25 mouse cellular contexts compared by ENCODE assay signal in genomic region chr3:144394454-144394943, GRCm38 (mm10).
DNase-seq lines count a peak whose midpoint lies in the region; ATAC-seq and TF ChIP-seq lines count a peak whose summit lies in the region.
"Had no signal": no experiment of that assay in that cellular context is flagged by ENCODE, and none has a peak within 500 bp of the region (broad histone marks: within the 10 kb centered on the region; RNA-seq: fewer than 3 reads in every experiment).

No protein-coding gene starts in this region.

- H3K4me1 ChIP-seq in forebrain, embryonic 14.5 days (ENCODE audit: control insufficient read depth, insufficient read depth, low read length), result peaks cover 5% of the 10 kb centered on the region; the same call in 1 of the 2 replicates
- no peaks in the 10 kb centered on the region for H3K4me1 ChIP-seq in forebrain, embryonic 11.5 days (replicated peaks; ENCODE audit: control insufficient read depth, insufficient read depth, low read length)
- H3K4me1 ChIP-seq in G1E (ENCODE audit: insufficient read depth, low read depth, low read length), result peaks cover 15% of the 10 kb centered on the region

- H3K9me3 ChIP-seq in forebrain, embryonic 14.5 days (replicated peaks; ENCODE audit: control insufficient read depth, low read length), result no peaks in the 10 kb centered on the region; the same call in 1 of the 2 replicates
- no peaks in the 10 kb centered on the region for H3K9me3 ChIP-seq in forebrain, embryonic 11.5 days (ENCODE audit: control insufficient read depth, low read length)
- H3K9me3 ChIP-seq in G1E (replicated peaks), result no peaks in the 10 kb centered on the region
- H3K9me3 ChIP-seq: hindbrain, embryonic 10.5 days; kidney, embryonic 15.5 days; limb, embryonic 10.5 days; neural tube, embryonic 13.5 days had no signal

- TF ChIP-seq CTCF in G1E (IDR thresholded peaks at IDR 0.05; ENCODE audit: low read depth, low read length), result no peak

- no peak overlapping the region for H3K4me3 ChIP-seq in forebrain, embryonic 14.5 days (ENCODE audit: low read depth, low read length)
- H3K4me3 ChIP-seq in forebrain, embryonic 11.5 days (ENCODE audit: low read depth, low read length), result no peak overlapping the region
- no peak overlapping the region for H3K4me3 ChIP-seq in G1E (ENCODE audit: low read depth, low read length)
- H3K4me3 ChIP-seq: heart, embryonic 12.5 days; hindbrain, embryonic 10.5 days; kidney, embryonic 15.5 days; limb, embryonic 10.5 days; megakaryocyte, embryonic 14.5 days; myocyte; neural tube, embryonic 13.5 days had no signal

- no peak for ATAC-seq in forebrain, embryonic 14.5 days
- no peak for ATAC-seq in forebrain, embryonic 11.5 days (replicated peaks; ENCODE audit: low FRiP score)
- ATAC-seq in G1E (ENCODE audit: extremely low read depth, insufficient number of reproducible peaks, low FRiP score, poor library complexity, severe bottlenecking), result peak; percentile 23; the same call in 1 of the 2 replicates
- peak; percentile 75 for ATAC-seq in megakaryocyte, adult 5-6 weeks (ENCODE audit: poor library complexity, severe bottlenecking)
- ATAC-seq: liver, postnatal 0 days had no signal

- H3K27me3 ChIP-seq in forebrain, embryonic 14.5 days (replicated peaks; ENCODE audit: control insufficient read depth, insufficient read depth, low read length), result no peaks in the 10 kb centered on the region
- H3K27me3 ChIP-seq in forebrain, embryonic 11.5 days (ENCODE audit: control insufficient read depth, insufficient read depth, low read length), result no peaks in the 10 kb centered on the region
- H3K27me3 ChIP-seq in G1E (ENCODE audit: insufficient read depth, low read length), result peaks cover 2% of the 10 kb centered on the region; the same call in 1 of the 2 replicates
- H3K27me3 ChIP-seq: heart, embryonic 12.5 days; kidney, embryonic 15.5 days; neural tube, embryonic 13.5 days had no signal

- DNase-seq in forebrain, embryonic 14.5 days (ENCODE audit: low spot score), result no peak
- DNase-seq in forebrain, embryonic 11.5 days (ENCODE audit: low spot score), result no peak
- peak; percentile 21 for DNase-seq in layer of hippocampus, adult 9-11 months
- DNase-seq in layer of hippocampus, adult 8-10 months (ENCODE audit: low spot score in 2 of 2), result no peak
- no peak for DNase-seq in G1E (ENCODE audit: low spot score)
- no peak for DNase-seq in thymus, postnatal 4 days
- DNase-seq in yolk sac, embryonic 10.5 days (ENCODE audit: low spot score), result no peak
- DNase-seq: cerebellum, adult 9-11 months; heart, adult 18-20 months; heart, postnatal 10 days; kidney, adult 11 months; kidney, postnatal 4 days; liver; liver, postnatal 0 days; lung, postnatal 10 days; retina, postnatal 1 day; thymus, postnatal 14 days had no signal

- H3K4me2 ChIP-seq in forebrain, embryonic 14.5 days (ENCODE audit: low read length), result no peak overlapping the region
- no peak overlapping the region for H3K4me2 ChIP-seq in forebrain, embryonic 11.5 days (ENCODE audit: low read depth, low read length, severe bottlenecking)
- H3K4me2 ChIP-seq: heart, embryonic 12.5 days; kidney, embryonic 15.5 days; neural tube, embryonic 13.5 days had no signal

- H3K27ac ChIP-seq in forebrain, embryonic 14.5 days (ENCODE audit: low read depth, low read length), result peak overlapping the region; percentile 33; the same call in 1 of the 2 replicates
- H3K27ac ChIP-seq in forebrain, embryonic 11.5 days (ENCODE audit: low read depth, low read length), result no peak overlapping the region
- H3K27ac ChIP-seq: hindbrain, embryonic 10.5 days; kidney, embryonic 15.5 days; limb, embryonic 10.5 days; neural tube, embryonic 13.5 days had no signal

- 61% methylated on average over 7 of the region's 7 CpGs for WGBS in forebrain, embryonic 14.5 days
- WGBS in forebrain, embryonic 11.5 days, result 76% methylated on average over 7 of the region's 7 CpGs

- H3K9ac ChIP-seq in forebrain, embryonic 14.5 days (ENCODE audit: low read length), result no peak overlapping the region
- no peak overlapping the region for H3K9ac ChIP-seq in forebrain, embryonic 11.5 days (ENCODE audit: low read length)
- H3K9ac ChIP-seq: heart, embryonic 12.5 days; kidney, embryonic 15.5 days; liver, postnatal 0 days; neural tube, embryonic 13.5 days had no signal

- H3K36me3 ChIP-seq in forebrain, embryonic 14.5 days (ENCODE audit: control insufficient read depth, insufficient read depth, low read length), result no peaks in the 10 kb centered on the region
- no peaks in the 10 kb centered on the region for H3K36me3 ChIP-seq in forebrain, embryonic 11.5 days (ENCODE audit: control insufficient read depth, insufficient read depth, low read length)
- no peaks in the 10 kb centered on the region for H3K36me3 ChIP-seq in G1E (replicated peaks)
- H3K36me3 ChIP-seq: heart, embryonic 12.5 days; hindbrain, embryonic 10.5 days; kidney, embryonic 15.5 days; limb, embryonic 10.5 days; neural tube, embryonic 13.5 days had no signal

Comparison
In these comparisons a context has a peak if more than half of its experiments do, and no peak if none do; other contexts are left out.
1. ATAC-seq: peak in G1E (single experiment) and megakaryocyte, adult 5-6 weeks (single experiment); none in forebrain, embryonic 14.5 days (single experiment) and forebrain, embryonic 11.5 days (single experiment).